Mouse (Mus musculus): ENCODE measurements around the gene Wdr46. TPM values are rescaled to one million over a fixed set of nuclear protein-coding genes. Genes with fewer than 3 reads are reported as not detected.

Gene Wdr46
- polyA plus RNA-seq, 1 experiment from 2014 or later: 37.2 TPM

GRCm38 (mm10) chr17:33908331-33909076 lies 32.0 kb upstream of the Wdr46 start:
- no peaks in the 10 kb centered on the region for H3K9me3 ChIP-seq (ENCODE audit: low read depth, low read length)
- peaks cover 27% of the 10 kb centered on the region for H3K36me3 ChIP-seq (ENCODE audit: insufficient read depth)
- DNase-seq (peak; percentile 68), ATAC-seq (ENCODE audit: insufficient read depth) (peak; percentile 69)
- no peaks in the 10 kb centered on the region; the same call in 1 of the 2 replicates for H3K4me1 ChIP-seq (ENCODE audit: insufficient read depth)
- peak overlapping the region; percentile 69 for H3K4me3 ChIP-seq (ENCODE audit: low read depth, low read length)
- peak overlapping the region; percentile 100 for H3K4me2 ChIP-seq
- no peaks in the 10 kb centered on the region for H3K27me3 ChIP-seq (ENCODE audit: insufficient read depth, low read length)
- peak overlapping the region; percentile 65 for H3K9ac ChIP-seq
- H3K27ac ChIP-seq (ENCODE audit: low read depth): peak overlapping the region; percentile 88
- WGBS: under 1% methylated on average over 44 of the region's 44 CpGs
- TF ChIP-seq CTCF (IDR thresholded peaks at IDR 0.05; ENCODE audit: low read depth): no peak

GRCm38 (mm10) chr17:33909077-33909868 lies 31.2 kb upstream of the Wdr46 start, which contains the start of gene Daxx:
TSS of gene Daxx (plus strand) at chr17:33909414.
- WGBS: under 1% methylated on average over 67 of the region's 68 CpGs
- H3K27ac ChIP-seq (ENCODE audit: low read depth): peak within 1 kb of the TSS; percentile 93
- DNase-seq (peak; percentile 99), ATAC-seq (ENCODE audit: insufficient read depth) (peak; percentile 97)
- H3K9me3 ChIP-seq (ENCODE audit: low read depth, low read length): no peaks in the 10 kb centered on the region
- H3K27me3 ChIP-seq (ENCODE audit: insufficient read depth, low read length): no peaks in the 10 kb centered on the region
- peak within 1 kb of the TSS; percentile 100 for H3K4me2 ChIP-seq
- no peak for TF ChIP-seq CTCF (IDR thresholded peaks at IDR 0.05; ENCODE audit: low read depth)
- no peaks in the 10 kb centered on the region; the same call in 1 of the 2 replicates for H3K4me1 ChIP-seq (ENCODE audit: insufficient read depth)
- peak within 1 kb of the TSS; percentile 86 for H3K9ac ChIP-seq
- H3K36me3 ChIP-seq (ENCODE audit: insufficient read depth): peaks cover 35% of the 10 kb centered on the region
- H3K4me3 ChIP-seq (ENCODE audit: low read depth, low read length): peak within 1 kb of the TSS; percentile 69

GRCm38 (mm10) chr17:33909869-33910250 lies 30.6 kb upstream of the Wdr46 start:
- WGBS: 0% methylated on average over 14 of the region's 14 CpGs
- H3K27ac ChIP-seq (ENCODE audit: low read depth): peak overlapping the region; percentile 93
- H3K9me3 ChIP-seq (ENCODE audit: low read depth, low read length): no peaks in the 10 kb centered on the region
- no peaks in the 10 kb centered on the region; the same call in 1 of the 2 replicates for H3K4me1 ChIP-seq (ENCODE audit: insufficient read depth)
- H3K36me3 ChIP-seq (ENCODE audit: insufficient read depth): peaks cover 41% of the 10 kb centered on the region
- peak; percentile 57 for DNase-seq
- H3K9ac ChIP-seq: peak overlapping the region; percentile 86
- peak overlapping the region; percentile 100 for H3K4me2 ChIP-seq
- H3K27me3 ChIP-seq (ENCODE audit: insufficient read depth, low read length): no peaks in the 10 kb centered on the region
- ATAC-seq (ENCODE audit: insufficient read depth): no peak; the same call in 1 of the 2 replicates
- no peak for TF ChIP-seq CTCF (IDR thresholded peaks at IDR 0.05; ENCODE audit: low read depth)
- peak overlapping the region; percentile 69 for H3K4me3 ChIP-seq (ENCODE audit: low read depth, low read length)

- peak; percentile 19; the same call in 1 of the 2 replicates for TF ChIP-seq CTCF (IDR thresholded peaks at IDR 0.05; ENCODE audit: low read depth)
- Histone ChIP-seq H3K4me2 (peak overlapping the region; percentile 100), H3K9ac (peak overlapping the region; percentile 86), H3K27ac (ENCODE audit: low read depth) (no peak overlapping the region), H3K9me3 (ENCODE audit: low read depth, low read length) (no peaks in the 10 kb centered on the region), H3K36me3 (ENCODE audit: insufficient read depth) (peaks cover 45% of the 10 kb centered on the region), H3K27me3 (ENCODE audit: insufficient read depth, low read length) (no peaks in the 10 kb centered on the region), H3K4me3 (ENCODE audit: low read depth, low read length) (peak overlapping the region; percentile 69), H3K4me1 (ENCODE audit: insufficient read depth) (no peaks in the 10 kb centered on the region; the same call in 1 of the 2 replicates)
- DNase-seq (no peak), ATAC-seq (ENCODE audit: insufficient read depth) (no peak)
- 41% methylated on average over 11 of the region's 11 CpGs for WGBS
Measured at GRCm38 (mm10) chr17:33910346-33911051, 30.0 kb upstream of the Wdr46 start.

GRCm38 (mm10) chr17:33911052-33911812 lies 29.2 kb upstream of the Wdr46 start:
- WGBS: 83% methylated on average over 31 of the region's 31 CpGs
- ATAC-seq (ENCODE audit: insufficient read depth) (no peak), DNase-seq (no peak)
- no peak overlapping the region for H3K4me3 ChIP-seq (ENCODE audit: low read depth, low read length)
- no peak overlapping the region for H3K4me2 ChIP-seq
- H3K4me1 ChIP-seq (ENCODE audit: insufficient read depth): no peaks in the 10 kb centered on the region; the same call in 1 of the 2 replicates
- H3K27ac ChIP-seq (ENCODE audit: low read depth): no peak overlapping the region
- peaks cover 45% of the 10 kb centered on the region for H3K36me3 ChIP-seq (ENCODE audit: insufficient read depth)
- no peak for TF ChIP-seq CTCF (IDR thresholded peaks at IDR 0.05; ENCODE audit: low read depth)
- no peaks in the 10 kb centered on the region for H3K9me3 ChIP-seq (ENCODE audit: low read depth, low read length)
- no peak overlapping the region for H3K9ac ChIP-seq
- no peaks in the 10 kb centered on the region for H3K27me3 ChIP-seq (ENCODE audit: insufficient read depth, low read length)

GRCm38 (mm10) chr17:33911813-33912414 lies 28.5 kb upstream of the Wdr46 start:
- TF ChIP-seq CTCF (IDR thresholded peaks at IDR 0.05; ENCODE audit: low read depth): no peak
- no peak overlapping the region for H3K4me2 ChIP-seq
- peaks cover 46% of the 10 kb centered on the region for H3K36me3 ChIP-seq (ENCODE audit: insufficient read depth)
- no peak for DNase-seq
- no peaks in the 10 kb centered on the region for H3K27me3 ChIP-seq (ENCODE audit: insufficient read depth, low read length)
- H3K27ac ChIP-seq (ENCODE audit: low read depth): no peak overlapping the region
- H3K9ac ChIP-seq: no peak overlapping the region
- H3K4me3 ChIP-seq (ENCODE audit: low read depth, low read length): no peak overlapping the region
- H3K4me1 ChIP-seq (ENCODE audit: insufficient read depth): no peaks in the 10 kb centered on the region; the same call in 1 of the 2 replicates
- WGBS: 86% methylated on average over 28 of the region's 28 CpGs
- H3K9me3 ChIP-seq (ENCODE audit: low read depth, low read length): no peaks in the 10 kb centered on the region
- no peak for ATAC-seq (ENCODE audit: insufficient read depth)
